Mouse (Mus musculus): ENCODE data around the gene Gm20708. TPM values are rescaled to one million over a fixed set of nuclear protein-coding genes. Genes with fewer than 3 reads are reported as not detected.

Gene Gm20708
- polyA plus RNA-seq, 1 experiment from 2014 or later: 0.21 TPM

DNA sequence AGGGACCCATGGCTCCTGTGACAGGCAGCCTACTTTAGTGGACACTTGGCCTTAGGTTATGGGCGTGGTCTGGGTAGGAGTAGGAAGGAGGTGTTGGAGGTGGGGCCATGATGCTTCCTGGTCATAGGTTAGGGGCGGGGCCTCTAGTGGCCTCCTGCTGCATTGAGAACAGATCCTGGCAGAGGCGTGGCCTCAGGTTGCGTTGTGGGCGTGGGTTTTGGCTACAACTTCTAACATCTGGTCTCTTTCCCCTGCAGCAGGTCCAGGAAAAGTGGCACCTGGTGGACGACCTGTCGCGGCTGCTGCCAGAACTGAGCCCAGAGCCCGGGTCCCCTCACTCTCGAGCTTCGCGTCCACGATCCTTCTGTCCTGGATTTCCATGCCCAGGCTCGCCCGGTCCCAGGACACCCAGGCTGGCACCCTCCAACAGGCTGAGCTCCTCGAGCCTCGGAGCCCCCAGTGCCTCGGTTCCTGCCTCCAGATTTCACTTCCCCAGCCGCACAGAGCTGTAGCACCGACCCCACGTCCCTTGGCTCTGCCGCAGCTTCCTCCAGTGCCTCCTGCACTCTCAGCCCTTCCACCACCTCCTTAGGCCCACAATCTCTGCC lies 17.1 kb upstream of the Gm20708 start:
- Histone ChIP-seq H3K36me3 (ENCODE audit: insufficient read depth, low read length) (no peaks in the 10 kb centered on the region), H3K4me3 (replicated peaks; ENCODE audit: low read depth, low read length) (0 out of 2 replicates have a peak overlapping the region, but pooled peaks have one; percentile 17), H3K9ac (ENCODE audit: low read depth, low read length) (peak overlapping the region; percentile 51; the same call in 1 of the 2 replicates), H3K9me3 (replicated peaks; ENCODE audit: low read length) (no peaks in the 10 kb centered on the region), H3K27ac (peak overlapping the region; percentile 48; the same call in 1 of the 2 replicates), H3K4me1 (replicated peaks; ENCODE audit: insufficient read depth, low read length) (0 out of 2 replicates have a peak, but pooled peaks cover 5% of the 10 kb centered on the region), H3K27me3 (ENCODE audit: insufficient read depth, low read length) (no peaks in the 10 kb centered on the region), H3K4me2 (ENCODE audit: low read length) (peak overlapping the region; percentile 57)
- TF ChIP-seq CTCF (IDR thresholded peaks at IDR 0.05; ENCODE audit: low read depth): peak; percentile 33; the same call in 1 of the 2 replicates
- DNase-seq (ENCODE audit: low spot score) (peak; percentile 80), ATAC-seq (replicated peaks; ENCODE audit: low FRiP score, low read depth) (peak; percentile 83)
- 13% methylated on average over 20 of the region's 22 CpGs for WGBS

DNA sequence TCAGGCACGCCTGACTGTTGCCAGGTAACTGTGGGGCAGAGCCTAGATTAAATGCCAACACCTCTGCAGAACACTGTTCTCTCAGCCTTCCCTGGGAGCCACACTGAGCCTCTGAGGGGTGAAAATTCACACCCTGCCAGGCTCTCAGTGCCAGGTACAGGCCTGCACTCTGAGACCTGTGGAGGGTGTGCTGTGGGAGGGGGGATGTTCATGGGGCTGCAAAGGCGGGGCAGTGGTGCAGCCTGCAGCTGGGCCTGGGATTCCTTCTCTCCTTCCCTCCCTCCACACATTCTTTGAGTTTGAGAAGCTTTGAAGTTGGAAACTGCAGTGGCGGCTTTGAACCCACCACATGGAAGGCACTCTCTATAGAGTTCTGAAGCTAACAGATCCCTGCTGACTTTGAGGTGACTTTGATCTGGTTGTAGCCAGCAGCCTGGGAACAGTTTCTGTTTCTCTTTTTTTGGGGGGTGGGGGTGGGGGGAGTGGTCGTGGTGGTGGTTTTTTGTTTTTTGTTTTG lies 15.4 kb upstream of the Gm20708 start:
- no peak overlapping the region for H3K4me2 ChIP-seq (ENCODE audit: low read length)
- TF ChIP-seq CTCF (IDR thresholded peaks at IDR 0.05; ENCODE audit: low read depth): no peak
- DNase-seq (ENCODE audit: low spot score) (no peak), ATAC-seq (replicated peaks; ENCODE audit: low FRiP score, low read depth) (no peak)
- no peak overlapping the region for H3K4me3 ChIP-seq (replicated peaks; ENCODE audit: low read depth, low read length)
- 0 out of 2 replicates have a peak, but pooled peaks cover 5% of the 10 kb centered on the region for H3K4me1 ChIP-seq (replicated peaks; ENCODE audit: insufficient read depth, low read length)
- no peak overlapping the region for H3K27ac ChIP-seq
- H3K9ac ChIP-seq (ENCODE audit: low read depth, low read length): no peak overlapping the region
- no peaks in the 10 kb centered on the region for H3K36me3 ChIP-seq (ENCODE audit: insufficient read depth, low read length)
- no peaks in the 10 kb centered on the region for H3K9me3 ChIP-seq (replicated peaks; ENCODE audit: low read length)
- H3K27me3 ChIP-seq (ENCODE audit: insufficient read depth, low read length): no peaks in the 10 kb centered on the region
- WGBS: 64% methylated on average over 4 of the region's 4 CpGs

DNA sequence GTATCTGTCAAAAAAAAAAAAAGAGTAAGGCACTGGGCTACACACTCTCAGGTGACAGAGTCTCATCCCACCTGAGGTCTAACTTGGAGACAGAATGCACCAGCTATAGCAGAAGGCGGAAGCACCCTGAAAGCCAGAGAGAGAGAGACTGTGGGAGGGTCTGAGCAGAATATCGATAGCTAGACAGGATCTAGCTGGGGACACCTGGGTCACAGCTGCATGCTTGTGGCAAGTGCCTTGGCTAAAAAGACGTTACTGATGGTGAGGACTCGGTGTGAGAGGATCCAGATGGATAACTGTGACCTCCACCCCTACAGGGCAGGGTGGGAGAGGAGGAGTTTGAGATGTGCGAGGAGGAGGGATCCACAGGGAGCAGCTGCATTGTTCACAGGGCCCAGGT lies 12.5 kb upstream of the Gm20708 start:
- 34% methylated on average over 5 of the region's 5 CpGs for WGBS
- H3K4me2 ChIP-seq (ENCODE audit: low read length): no peak overlapping the region

DNA sequence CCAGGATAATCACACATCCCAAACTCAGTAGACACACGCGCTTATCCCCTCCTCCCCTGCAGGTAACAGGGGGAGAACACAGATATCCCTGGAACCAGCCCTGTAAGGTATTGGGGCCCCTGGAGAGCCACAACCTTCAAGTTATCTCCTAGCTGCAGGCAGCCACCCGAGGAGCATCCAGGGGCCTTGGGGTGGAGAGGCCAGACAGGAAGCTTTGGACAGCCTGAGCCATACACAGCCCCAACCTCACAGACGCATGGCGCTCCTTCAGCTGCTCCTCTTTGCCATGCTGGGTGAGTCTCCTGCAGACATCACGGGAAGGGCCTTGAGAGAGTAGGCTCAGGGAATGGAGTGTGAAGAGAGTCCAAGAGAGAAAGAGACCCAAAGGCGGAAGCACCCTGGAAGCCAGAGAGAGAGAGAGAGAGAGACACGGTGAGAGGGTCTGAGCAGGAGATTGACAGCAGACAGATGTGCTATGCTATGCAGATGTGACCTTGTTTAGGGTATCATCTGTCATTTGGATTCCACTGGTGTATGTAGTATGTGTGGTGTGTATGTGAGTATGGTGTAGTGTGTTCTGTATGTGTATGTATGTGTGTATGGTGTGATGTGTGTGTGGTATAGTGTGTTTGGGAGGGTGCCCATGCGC lies 11.8 kb upstream of the Gm20708 start, which contains the start of gene 6030468B19Rik:
Gene 6030468B19Rik (plus strand): TSS at position 150 of the 649 bp plus-strand sequence.
- no peak for TF ChIP-seq CTCF (IDR thresholded peaks at IDR 0.05; ENCODE audit: low read depth)
- Histone ChIP-seq H3K4me3 (replicated peaks; ENCODE audit: low read depth, low read length) (no peak within 1 kb of the TSS), H3K4me1 (replicated peaks; ENCODE audit: insufficient read depth, low read length) (0 out of 2 replicates have a peak, but pooled peaks cover under 1% of the 10 kb centered on the region), H3K27ac (no peak within 1 kb of the TSS), H3K4me2 (ENCODE audit: low read length) (no peak within 1 kb of the TSS), H3K9me3 (replicated peaks; ENCODE audit: low read length) (no peaks in the 10 kb centered on the region), H3K27me3 (ENCODE audit: insufficient read depth, low read length) (no peaks in the 10 kb centered on the region), H3K9ac (ENCODE audit: low read depth, low read length) (no peak within 1 kb of the TSS), H3K36me3 (ENCODE audit: insufficient read depth, low read length) (no peaks in the 10 kb centered on the region)
- WGBS: 59% methylated on average over 9 of the region's 9 CpGs
- ATAC-seq (replicated peaks; ENCODE audit: low FRiP score, low read depth): no peak
- DNase-seq (ENCODE audit: low spot score): no peak

More for the DNA sequence above, 12.5 kb upstream of the Gm20708 start:
- Histone ChIP-seq H3K4me3 (replicated peaks; ENCODE audit: low read depth, low read length) (no peak overlapping the region), H3K27ac (no peak overlapping the region), H3K4me1 (replicated peaks; ENCODE audit: insufficient read depth, low read length) (0 out of 2 replicates have a peak, but pooled peaks cover 5% of the 10 kb centered on the region), H3K36me3 (ENCODE audit: insufficient read depth, low read length) (no peaks in the 10 kb centered on the region), H3K27me3 (ENCODE audit: insufficient read depth, low read length) (no peaks in the 10 kb centered on the region), H3K9ac (ENCODE audit: low read depth, low read length) (no peak overlapping the region), H3K9me3 (replicated peaks; ENCODE audit: low read length) (no peaks in the 10 kb centered on the region)
- no peak for TF ChIP-seq CTCF (IDR thresholded peaks at IDR 0.05; ENCODE audit: low read depth)
- no peak for DNase-seq (ENCODE audit: low spot score)
- ATAC-seq (replicated peaks; ENCODE audit: low FRiP score, low read depth): no peak

DNA sequence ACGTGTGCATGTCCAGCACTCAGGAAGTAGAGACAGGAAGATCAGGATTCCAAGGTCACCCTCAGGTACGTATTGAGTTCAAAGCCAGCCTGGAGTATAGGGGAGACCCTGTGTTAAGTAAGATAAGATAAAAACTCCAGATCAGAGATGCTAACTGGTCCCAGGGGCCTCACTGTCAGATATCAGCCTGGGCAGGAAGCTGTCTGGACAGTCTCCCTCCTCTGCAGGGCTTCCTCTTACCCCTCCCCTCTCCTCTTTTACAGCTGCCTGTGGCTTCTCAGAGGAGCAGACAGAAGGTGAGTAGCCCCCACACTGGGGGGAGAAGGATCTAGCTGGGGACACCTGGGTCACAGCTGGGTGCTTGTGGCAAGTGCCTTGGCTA lies 11.3 kb upstream of the Gm20708 start:
- TF ChIP-seq CTCF (IDR thresholded peaks at IDR 0.05; ENCODE audit: low read depth): no peak
- H3K9me3 ChIP-seq (replicated peaks; ENCODE audit: low read length): no peaks in the 10 kb centered on the region
- no peak overlapping the region for H3K4me2 ChIP-seq (ENCODE audit: low read length)
- ATAC-seq (replicated peaks; ENCODE audit: low FRiP score, low read depth): no peak
- H3K4me1 ChIP-seq (replicated peaks; ENCODE audit: insufficient read depth, low read length): no peaks in the 10 kb centered on the region
- WGBS: 18% methylated on average over 2 of the region's 2 CpGs
- H3K9ac ChIP-seq (ENCODE audit: low read depth, low read length): no peak overlapping the region
- no peak overlapping the region for H3K27ac ChIP-seq
- no peaks in the 10 kb centered on the region for H3K36me3 ChIP-seq (ENCODE audit: insufficient read depth, low read length)
- DNase-seq (ENCODE audit: low spot score): no peak
- no peaks in the 10 kb centered on the region for H3K27me3 ChIP-seq (ENCODE audit: insufficient read depth, low read length)
- H3K4me3 ChIP-seq (replicated peaks; ENCODE audit: low read depth, low read length): no peak overlapping the region

DNA sequence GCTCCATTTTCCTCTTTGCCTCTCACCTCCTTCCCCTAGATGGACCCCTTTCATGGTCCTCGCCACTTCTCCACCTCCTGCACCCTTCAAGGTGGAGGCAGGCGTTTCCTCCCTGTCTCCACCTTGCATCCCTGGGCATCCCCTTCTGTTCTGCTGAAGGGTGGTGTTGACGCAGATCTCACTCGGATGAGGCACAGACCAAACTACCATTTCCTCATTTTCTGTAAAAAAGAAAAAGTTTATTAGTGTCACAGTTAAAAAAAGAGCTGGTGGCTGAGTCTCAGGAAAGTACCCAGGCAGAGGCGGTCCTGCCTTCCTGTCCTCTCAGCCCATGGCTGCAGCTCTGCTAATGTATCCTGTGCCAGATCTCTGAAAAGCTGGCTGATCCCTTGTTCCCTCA lies 10.3 kb upstream of the Gm20708 start:
- DNase-seq (ENCODE audit: low spot score) (no peak), ATAC-seq (replicated peaks; ENCODE audit: low FRiP score, low read depth) (no peak)
- Histone ChIP-seq H3K9ac (ENCODE audit: low read depth, low read length) (no peak overlapping the region), H3K27me3 (ENCODE audit: insufficient read depth, low read length) (no peaks in the 10 kb centered on the region), H3K4me3 (replicated peaks; ENCODE audit: low read depth, low read length) (no peak overlapping the region), H3K27ac (no peak overlapping the region), H3K4me2 (ENCODE audit: low read length) (no peak overlapping the region), H3K9me3 (replicated peaks; ENCODE audit: low read length) (no peaks in the 10 kb centered on the region), H3K4me1 (replicated peaks; ENCODE audit: insufficient read depth, low read length) (no peaks in the 10 kb centered on the region), H3K36me3 (ENCODE audit: insufficient read depth, low read length) (no peaks in the 10 kb centered on the region)
- WGBS: 72% methylated on average over 5 of the region's 5 CpGs
- no peak for TF ChIP-seq CTCF (IDR thresholded peaks at IDR 0.05; ENCODE audit: low read depth)
